Mouse (Mus musculus) hindbrain, embryonic 13.5 days (tissue): ENCODE results near the gene Ndufa3. TPM values are rescaled to one million over a fixed set of nuclear protein-coding genes. Genes with fewer than 3 reads are reported as not detected.
A peak's percentile ranks its signal among the peaks of the same experiment; 100 is the strongest.

Source experiments
- ATAC-seq: fragments of 200-750 bp; cut with Nextera tagmentation; 2 replicates; pipeline ENCODE4 v1.8.0; 2017; ENCODE audit warnings: moderate TSS enrichment; ENCODE audit not compliant: low FRiP score
- H3K27ac ChIP-seq: fragments of 300-500 bp; sonication (generic); 2 replicates; pipeline ENCODE4 v1.5.1; 2015; ENCODE audit warnings: inconsistent platforms, mild to moderate bottlenecking, moderate library complexity
- H3K27me3 ChIP-seq: fragments of 300-500 bp; sonication (generic); 2 replicates; pipeline ENCODE4 v1.6.1; 2015; ENCODE audit warnings: mild to moderate bottlenecking, inconsistent platforms
- H3K36me3 ChIP-seq: fragments of 300-500 bp; sonication (generic); 2 replicates; pipeline ENCODE4 v1.6.1; 2015; ENCODE audit warnings: mild to moderate bottlenecking, inconsistent platforms
- H3K4me1 ChIP-seq: fragments of 300-500 bp; sonication (generic); replicated peaks from 2 replicates; pipeline ENCODE4 v1.6.1; 2015; ENCODE audit warnings: inconsistent platforms
- H3K4me2 ChIP-seq: fragments of 300-500 bp; sonication (generic); 2 replicates; pipeline ENCODE4 v1.6.1; 2015; ENCODE audit warnings: inconsistent platforms, mild to moderate bottlenecking, moderate library complexity
- H3K4me3 ChIP-seq: fragments of 300-500 bp; sonication (generic); 2 replicates; pipeline ENCODE4 v1.5.1; 2015; ENCODE audit warnings: mild to moderate bottlenecking, inconsistent platforms
- H3K9ac ChIP-seq: fragments of 300-500 bp; sonication (generic); 2 replicates; pipeline ENCODE4 v1.6.1; 2015; ENCODE audit warnings: mild to moderate bottlenecking, inconsistent platforms
- H3K9me3 ChIP-seq: fragments of 300-500 bp; sonication (generic); 2 replicates; pipeline ENCODE4 v1.6.1; 2016; ENCODE audit warnings: inconsistent platforms
- WGBS: fragments of 180-500 bp; shearing (Covaris S2); methylation state at CpG from one replicate; pipeline ENCODE4 v1.1.7; 2015; 5-methylcytosine and 5-hydroxymethylcytosine counted together
- polyA plus RNA-seq: library from polyadenylated mRNA; unstranded; fragments of >200 nt; fragmentation: Nextera tagmentation; extraction: Ambion mirVana; gene quantifications from 2 replicates; pipeline ENCODE4 v1.2.1, GENCODE M21; 2015

Gene Ndufa3
- polyA plus RNA-seq, 1 experiment from 2014 or later = 481 TPM

DNA sequence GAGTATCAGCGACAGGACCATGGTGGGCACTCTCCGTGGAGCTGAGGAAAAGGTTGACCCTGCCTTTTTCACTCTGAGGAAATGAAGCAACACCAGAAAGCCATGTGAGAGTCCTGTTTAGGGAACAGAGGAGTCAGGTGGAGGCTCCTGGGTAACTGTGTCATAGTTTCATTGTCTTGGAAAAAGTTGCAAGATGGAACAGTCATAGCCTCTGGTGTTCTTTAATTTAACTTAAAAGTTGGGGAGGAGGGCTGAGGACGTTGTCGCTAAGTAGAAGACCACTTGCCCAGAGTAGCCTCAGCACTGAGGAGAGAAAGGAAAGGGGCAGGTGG is 1.1 kb upstream of the Ndufa3 start, which contains the start of gene Oscar:
TSS of gene Oscar (minus strand) at position 101 of the 332 bp plus-strand sequence.
- Histone ChIP-seq H3K9me3 (no peaks in the 10 kb centered on the region), H3K9ac (no peak within 1 kb of the TSS), H3K27ac (no peak within 1 kb of the TSS), H3K4me2 (peak within 1 kb of the TSS; percentile 92; the same call in 1 of the 2 replicates), H3K4me3 (peak within 1 kb of the TSS; percentile 72), H3K4me1 (peaks cover 18% of the 10 kb centered on the region), H3K36me3 (peaks cover 21% of the 10 kb centered on the region), H3K27me3 (no peaks in the 10 kb centered on the region)
- ATAC-seq = no peak
- 81% methylated on average over 4 of the region's 4 CpGs for WGBS

DNA sequence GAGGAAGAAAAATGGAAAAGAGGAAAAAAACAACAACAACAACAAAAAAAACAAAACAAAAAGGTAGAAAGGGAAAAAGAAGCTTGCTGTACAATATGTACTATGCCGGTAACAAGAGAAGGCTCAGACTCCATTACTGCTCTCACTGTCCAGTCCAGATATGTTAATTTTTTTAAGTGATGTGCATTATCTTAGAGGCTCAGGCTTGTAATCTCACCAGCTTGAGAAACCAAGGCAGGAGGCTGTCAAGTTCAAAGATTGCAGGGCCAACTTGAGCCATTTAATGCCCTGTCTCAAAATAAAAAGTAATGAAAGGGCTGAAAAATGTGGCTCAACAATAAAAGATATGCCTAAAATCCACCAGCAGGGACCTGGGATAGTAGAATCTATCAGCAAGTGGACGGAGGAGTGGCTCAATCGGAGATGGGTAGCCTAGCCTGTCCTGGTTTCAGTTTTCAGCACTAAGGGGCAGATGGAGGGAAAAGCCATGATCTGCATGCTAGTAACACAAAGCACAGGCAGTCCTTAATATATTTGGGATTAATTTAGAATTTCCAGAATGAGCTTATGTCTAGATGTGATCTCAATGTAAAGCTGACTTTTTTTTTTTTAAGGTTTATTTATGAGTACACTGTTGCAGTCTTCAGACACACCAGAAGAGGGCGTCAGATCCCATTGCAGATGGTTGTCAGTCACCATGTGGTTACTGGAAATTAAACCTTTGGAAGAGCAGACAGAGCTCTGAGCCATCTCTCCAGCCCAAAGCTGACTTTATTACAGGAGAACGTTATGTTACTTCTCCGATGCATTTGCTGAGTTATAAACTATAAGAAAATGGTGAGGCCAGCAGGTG is 558 bp upstream of the Ndufa3 start:
- H3K4me1 ChIP-seq = peaks cover 18% of the 10 kb centered on the region
- no peaks in the 10 kb centered on the region for H3K9me3 ChIP-seq
- H3K36me3 ChIP-seq = peaks cover 26% of the 10 kb centered on the region
- no peak; the same call in 1 of the 2 replicates for ATAC-seq
- WGBS = 43% methylated on average over 6 of the region's 6 CpGs
- peak overlapping the region; percentile 72 for H3K4me3 ChIP-seq
- peak overlapping the region; percentile 92; the same call in 1 of the 2 replicates for H3K4me2 ChIP-seq
- no peak overlapping the region for H3K27ac ChIP-seq
- H3K27me3 ChIP-seq = no peaks in the 10 kb centered on the region
- H3K9ac ChIP-seq = no peak overlapping the region

DNA sequence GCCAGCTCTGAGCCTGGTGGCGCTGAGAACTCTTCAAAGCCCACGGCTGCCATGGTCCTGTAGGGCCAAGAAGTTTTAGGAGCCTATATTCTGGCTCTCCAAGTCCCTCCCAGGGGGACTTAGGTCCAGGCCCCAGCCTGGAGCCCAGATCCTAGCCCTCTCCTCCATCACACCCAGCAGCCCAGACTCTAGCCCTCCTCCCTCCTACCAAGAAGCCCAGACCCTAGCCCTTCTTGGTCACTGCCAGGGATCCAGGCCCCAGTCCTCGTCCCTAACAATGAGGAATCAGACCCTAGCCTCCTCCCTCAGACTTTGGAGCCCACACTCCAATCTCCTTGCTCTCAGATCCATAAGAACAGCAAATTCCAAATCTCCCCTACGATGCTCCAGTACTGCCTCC is 11.9 kb downstream of the Ndufa3 start:
- WGBS = 36% methylated on average over 4 of the region's 4 CpGs

DNA sequence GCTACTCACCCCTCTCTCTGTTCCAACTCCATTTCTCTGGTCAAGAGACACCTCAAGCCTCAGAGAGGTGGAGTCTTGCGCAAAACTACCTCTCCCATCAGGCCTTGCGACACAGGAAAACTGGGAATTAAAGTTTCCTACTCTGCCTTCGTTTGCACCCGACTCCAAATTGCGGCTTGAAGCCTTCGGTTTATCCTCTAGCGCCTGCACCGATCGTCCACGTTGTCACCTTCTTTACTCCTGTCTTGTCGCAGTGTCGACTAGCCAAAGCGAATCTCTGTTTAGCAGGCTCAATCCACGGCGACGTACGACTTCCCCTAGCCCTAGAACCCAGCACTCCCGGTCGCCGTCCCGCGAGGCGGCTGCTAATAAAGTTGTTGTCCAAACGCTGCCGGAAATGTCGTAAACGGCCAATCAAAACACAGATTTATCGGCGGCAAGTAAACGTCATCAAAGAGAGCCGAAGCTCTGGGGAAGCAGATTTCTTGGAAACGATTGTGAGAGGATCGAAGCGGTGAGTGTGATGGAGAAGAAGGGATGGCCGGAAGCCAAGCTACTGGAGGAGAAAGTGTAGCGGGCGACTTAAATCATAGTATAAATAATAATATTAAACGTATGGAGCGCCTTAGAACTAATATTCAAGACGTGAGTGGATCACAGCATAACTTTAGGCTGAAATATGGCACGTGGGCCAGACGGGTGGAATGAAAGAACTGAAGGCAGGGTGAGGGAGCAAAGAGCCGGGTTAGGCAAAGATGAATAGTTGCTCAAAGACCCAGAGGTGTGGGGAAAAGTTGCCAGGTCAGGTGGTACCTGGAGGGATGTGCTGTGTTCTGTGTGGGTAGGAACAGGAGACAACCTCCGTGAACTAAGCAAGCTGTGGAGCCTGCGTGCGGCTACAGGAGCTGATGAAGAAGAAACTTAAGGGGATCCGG is 12.6 kb downstream of the Ndufa3 start, which contains the start of the genes Tfpt and Prpf31:
TSS of gene Tfpt (minus strand) at position 387 of the 935 bp plus-strand sequence.
TSS of gene Prpf31 (plus strand) at position 443 of the 935 bp plus-strand sequence.
- Histone ChIP-seq H3K27ac (peak within 1 kb of the TSS; percentile 87), H3K4me2 (peak within 1 kb of the TSS; percentile 99), H3K27me3 (no peaks in the 10 kb centered on the region), H3K36me3 (peaks cover 49% of the 10 kb centered on the region), H3K4me3 (peak within 1 kb of the TSS; percentile 69), H3K9me3 (no peaks in the 10 kb centered on the region), H3K9ac (peak within 1 kb of the TSS; percentile 93), H3K4me1 (peaks cover 38% of the 10 kb centered on the region)
- peak; percentile 89 for ATAC-seq
- WGBS = 2% methylated on average over 47 of the region's 47 CpGs

More for the DNA sequence above, 11.9 kb downstream of the Ndufa3 start:
- H3K36me3 ChIP-seq = peaks cover 50% of the 10 kb centered on the region
- peak; percentile 67 for ATAC-seq
- peak overlapping the region; percentile 93 for H3K9ac ChIP-seq
- H3K27ac ChIP-seq = peak overlapping the region; percentile 87
- no peaks in the 10 kb centered on the region for H3K9me3 ChIP-seq
- peak overlapping the region; percentile 69 for H3K4me3 ChIP-seq
- H3K27me3 ChIP-seq = no peaks in the 10 kb centered on the region
- peaks cover 38% of the 10 kb centered on the region for H3K4me1 ChIP-seq
- peak overlapping the region; percentile 99 for H3K4me2 ChIP-seq

DNA sequence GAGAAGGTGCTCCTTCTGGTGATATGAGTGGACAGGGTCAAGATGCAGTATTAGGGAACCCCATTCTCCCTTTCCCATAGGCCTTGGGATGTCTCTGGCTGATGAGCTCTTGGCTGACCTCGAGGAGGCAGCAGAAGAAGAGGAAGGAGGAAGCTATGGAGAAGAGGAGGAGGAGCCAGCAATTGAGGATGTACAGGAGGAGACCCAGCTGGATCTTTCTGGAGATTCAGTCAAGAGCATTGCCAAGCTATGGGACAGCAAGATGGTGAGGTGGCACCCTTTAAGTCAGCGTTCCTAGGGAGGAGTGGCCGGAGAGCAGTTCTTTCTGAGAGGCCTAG is 13.3 kb downstream of the Ndufa3 start:
- WGBS = 60% methylated on average over 3 of the region's 3 CpGs
- peak overlapping the region; percentile 96 for H3K4me2 ChIP-seq
- no peak for ATAC-seq
- H3K9ac ChIP-seq = peak overlapping the region; percentile 93
- H3K9me3 ChIP-seq = no peaks in the 10 kb centered on the region
- peaks cover 49% of the 10 kb centered on the region for H3K36me3 ChIP-seq
- H3K4me3 ChIP-seq = peak overlapping the region; percentile 69
- H3K4me1 ChIP-seq = peaks cover 38% of the 10 kb centered on the region
- H3K27me3 ChIP-seq = no peaks in the 10 kb centered on the region
- H3K27ac ChIP-seq = no peak overlapping the region; the same call in 1 of the 2 replicates

DNA sequence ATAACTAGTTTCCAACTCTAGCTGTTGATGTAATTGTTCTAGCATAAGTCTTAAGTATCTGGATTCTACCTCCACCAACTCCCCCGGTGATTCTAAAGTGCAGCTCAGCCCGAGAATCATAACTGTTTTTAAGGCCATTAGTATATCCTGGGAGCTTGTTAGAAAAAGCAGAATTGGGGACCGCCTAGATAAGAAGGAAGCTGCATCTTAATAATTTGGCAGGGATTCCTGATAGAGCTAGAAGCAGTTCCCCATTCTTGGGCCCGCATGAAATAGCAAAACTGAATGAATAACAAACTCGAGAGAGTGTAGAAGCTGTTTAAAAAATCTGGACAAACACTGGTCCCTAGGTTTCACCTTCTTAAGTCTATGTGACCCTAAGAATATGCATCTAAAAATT is 26.2 kb downstream of the Ndufa3 start:
- Histone ChIP-seq H3K27ac (no peak overlapping the region), H3K36me3 (peaks cover 34% of the 10 kb centered on the region), H3K4me2 (peak overlapping the region; percentile 64), H3K27me3 (no peaks in the 10 kb centered on the region; the same call in 1 of the 2 replicates), H3K9ac (no peak overlapping the region), H3K4me1 (peaks cover 34% of the 10 kb centered on the region), H3K4me3 (peak overlapping the region; percentile 43; the same call in 1 of the 2 replicates), H3K9me3 (no peaks in the 10 kb centered on the region)
- ATAC-seq = no peak
- 75% methylated on average over 5 of the region's 5 CpGs for WGBS

DNA sequence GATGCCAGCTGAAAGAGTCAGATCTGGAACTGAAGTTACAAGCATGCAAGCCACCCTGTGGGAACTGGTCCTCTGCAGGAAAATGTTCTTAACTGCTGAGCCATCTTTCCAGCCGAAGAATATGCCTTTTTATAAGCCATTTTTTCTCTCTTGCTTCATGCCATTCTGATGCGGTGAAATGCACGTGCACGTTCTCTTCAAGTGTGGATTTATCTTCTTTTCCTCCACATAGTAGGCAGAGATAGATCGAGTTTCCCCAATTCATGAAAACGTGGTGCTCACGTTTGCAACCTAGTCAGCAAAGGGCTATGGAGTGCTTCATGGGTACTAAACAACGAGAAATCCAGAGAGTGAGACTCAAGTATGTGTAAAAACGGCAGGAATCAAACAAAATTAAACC is 26.7 kb downstream of the Ndufa3 start:
- peaks cover 30% of the 10 kb centered on the region for H3K36me3 ChIP-seq
- no peaks in the 10 kb centered on the region; the same call in 1 of the 2 replicates for H3K27me3 ChIP-seq
- 24% methylated on average over 9 of the region's 9 CpGs for WGBS
- H3K9ac ChIP-seq = peak overlapping the region; percentile 35; the same call in 1 of the 2 replicates
- H3K4me2 ChIP-seq = peak overlapping the region; percentile 64
- H3K4me3 ChIP-seq = peak overlapping the region; percentile 43
- no peaks in the 10 kb centered on the region for H3K9me3 ChIP-seq
- H3K4me1 ChIP-seq = peaks cover 39% of the 10 kb centered on the region
- ATAC-seq = no peak
- H3K27ac ChIP-seq = 0 out of 2 replicates have a peak overlapping the region, but pooled peaks have one; percentile 58

DNA sequence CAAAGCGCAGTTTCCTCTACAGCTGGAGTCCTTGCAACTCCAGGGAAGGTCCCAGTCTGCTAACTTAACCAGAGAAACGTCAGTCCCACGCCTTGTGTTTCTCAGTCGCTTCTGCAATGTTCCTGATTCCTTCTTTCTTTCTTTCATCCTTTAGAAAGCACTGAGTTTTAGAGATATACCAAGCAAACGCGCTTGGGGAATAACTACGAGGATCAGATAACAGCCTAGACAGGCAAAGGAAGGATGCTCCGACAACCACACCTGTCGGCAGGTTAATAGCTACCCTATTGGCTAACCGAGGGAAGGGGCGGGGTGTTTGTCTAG is 27.1 kb downstream of the Ndufa3 start:
- Histone ChIP-seq H3K4me2 (peak overlapping the region; percentile 64), H3K4me3 (peak overlapping the region; percentile 43), H3K27me3 (no peaks in the 10 kb centered on the region; the same call in 1 of the 2 replicates), H3K9ac (peak overlapping the region; percentile 35; the same call in 1 of the 2 replicates), H3K36me3 (peaks cover 25% of the 10 kb centered on the region), H3K4me1 (peaks cover 43% of the 10 kb centered on the region), H3K9me3 (no peaks in the 10 kb centered on the region), H3K27ac (peak overlapping the region; percentile 58; the same call in 1 of the 2 replicates)
- ATAC-seq = peak; percentile 0; the same call in 1 of the 2 replicates
- 3% methylated on average over 11 of the region's 11 CpGs for whole genome bisulfite sequencing

DNA sequence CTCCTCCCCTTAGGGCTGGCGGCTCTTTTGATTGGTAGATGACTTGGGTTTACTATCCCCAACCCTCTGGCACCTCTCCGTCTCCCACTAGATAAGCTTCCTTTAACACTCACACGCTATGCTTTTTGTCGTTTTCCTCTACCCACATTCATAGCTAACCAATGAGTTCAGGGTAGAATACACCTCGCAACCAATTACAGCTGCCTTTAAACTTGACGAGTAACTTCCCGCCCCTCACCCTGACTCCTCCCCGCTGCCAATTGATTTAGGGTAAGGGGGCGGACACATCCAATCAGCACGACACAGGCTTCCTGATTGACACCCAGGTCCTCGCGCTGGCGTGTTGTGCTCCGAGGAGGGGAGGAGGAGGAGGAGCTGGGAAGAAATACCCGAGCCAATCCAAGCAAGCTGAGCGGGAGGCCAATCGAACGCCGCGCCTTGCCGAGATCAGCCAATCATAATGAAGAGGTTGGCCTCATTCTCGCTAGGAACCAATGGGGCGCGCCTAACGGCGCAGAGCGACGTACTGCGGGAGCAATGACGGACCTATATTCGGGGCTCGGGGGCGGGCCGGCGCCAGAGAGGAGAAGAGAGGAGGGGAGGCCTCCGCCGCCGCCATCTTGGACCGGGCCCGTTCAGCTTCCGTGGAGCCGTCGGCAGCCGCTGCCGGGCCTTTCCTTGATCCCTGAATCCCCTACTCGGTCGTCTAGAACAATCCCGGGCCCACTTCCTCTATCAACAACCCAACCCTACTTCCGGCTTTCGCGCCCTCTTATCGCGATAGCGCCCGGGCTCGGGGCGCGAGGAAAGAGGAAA is 27.7 kb downstream of the Ndufa3 start, which contains the start of gene Cnot3:
TSS of gene Cnot3 (plus strand) at position 597 of the 816 bp plus-strand sequence.
- H3K4me2 ChIP-seq = peak within 1 kb of the TSS; percentile 85
- no peaks in the 10 kb centered on the region for H3K9me3 ChIP-seq
- peak within 1 kb of the TSS; percentile 97 for H3K27ac ChIP-seq
- peak within 1 kb of the TSS; percentile 98 for H3K9ac ChIP-seq
- H3K36me3 ChIP-seq = peaks cover 20% of the 10 kb centered on the region
- ATAC-seq = peak; percentile 99
- H3K27me3 ChIP-seq = no peaks in the 10 kb centered on the region; the same call in 1 of the 2 replicates
- under 1% methylated on average over 53 of the region's 58 CpGs for WGBS
- H3K4me1 ChIP-seq = peaks cover 49% of the 10 kb centered on the region
- H3K4me3 ChIP-seq = peak within 1 kb of the TSS; percentile 98

DNA sequence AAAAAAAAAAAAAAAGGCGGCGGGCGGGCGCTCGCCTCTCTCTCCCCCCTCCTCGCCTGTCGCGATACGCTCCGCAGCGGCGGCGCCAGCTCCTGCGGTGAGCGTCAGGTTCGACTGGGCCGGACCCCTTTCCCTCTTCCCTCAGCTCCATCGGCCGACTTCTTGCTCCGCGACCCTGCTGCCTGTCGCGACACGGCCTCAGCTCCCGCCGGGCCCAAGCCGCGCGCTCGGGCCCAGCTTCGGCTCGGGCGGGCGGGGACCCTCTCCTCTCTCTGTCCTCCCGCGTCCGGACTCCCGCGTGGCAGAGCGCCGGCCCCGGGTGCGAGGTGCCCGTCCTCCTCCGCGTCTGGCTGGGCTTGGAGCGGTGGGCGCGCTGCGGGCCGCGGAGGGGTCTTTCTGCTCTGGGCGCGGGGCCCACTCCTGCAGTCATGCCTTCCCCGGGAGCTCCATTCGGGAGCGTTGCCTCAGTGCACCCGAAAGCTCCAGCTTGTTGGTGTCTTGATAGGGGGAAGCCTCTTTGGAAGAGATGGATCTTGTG is 28.4 kb downstream of the Ndufa3 start:
- Histone ChIP-seq H3K27ac (peak overlapping the region; percentile 97), H3K4me1 (peaks cover 49% of the 10 kb centered on the region), H3K9me3 (no peaks in the 10 kb centered on the region), H3K36me3 (peaks cover 20% of the 10 kb centered on the region), H3K27me3 (no peaks in the 10 kb centered on the region; the same call in 1 of the 2 replicates), H3K9ac (peak overlapping the region; percentile 98), H3K4me3 (peak overlapping the region; percentile 98), H3K4me2 (peak overlapping the region; percentile 85)
- no peak; the same call in none of the 2 replicates for ATAC-seq
- 0% methylated on average over 45 of the region's 58 CpGs for WGBS

DNA sequence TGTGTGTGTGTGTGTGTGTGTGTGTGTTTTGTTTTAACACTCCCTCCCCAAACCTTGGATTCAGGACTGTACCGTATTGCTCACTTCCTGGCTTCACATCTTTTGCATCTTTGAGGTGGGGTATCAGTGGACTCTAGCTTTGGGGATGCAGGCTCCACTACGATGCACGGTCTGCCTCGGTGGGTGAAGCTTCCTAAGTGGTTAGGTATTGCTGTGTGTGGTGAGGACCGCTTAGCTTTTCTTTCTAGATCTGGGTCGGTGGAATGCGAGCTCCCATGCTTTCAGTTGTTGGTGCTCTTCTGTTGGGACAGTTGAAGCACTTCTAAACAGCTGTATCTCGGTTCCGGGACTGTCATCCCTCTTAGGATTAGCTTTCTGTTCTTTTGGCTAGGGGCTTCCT is 29.0 kb downstream of the Ndufa3 start:
- WGBS = 25% methylated on average over 9 of the region's 9 CpGs
- Histone ChIP-seq H3K9me3 (no peaks in the 10 kb centered on the region), H3K4me2 (peak overlapping the region; percentile 85), H3K9ac (peak overlapping the region; percentile 98), H3K4me1 (peaks cover 49% of the 10 kb centered on the region), H3K4me3 (peak overlapping the region; percentile 98), H3K27me3 (no peaks in the 10 kb centered on the region; the same call in 1 of the 2 replicates), H3K36me3 (peaks cover 20% of the 10 kb centered on the region), H3K27ac (peak overlapping the region; percentile 97; the same call in 1 of the 2 replicates)
- no peak for ATAC-seq
